In the genomic region with DNA sequence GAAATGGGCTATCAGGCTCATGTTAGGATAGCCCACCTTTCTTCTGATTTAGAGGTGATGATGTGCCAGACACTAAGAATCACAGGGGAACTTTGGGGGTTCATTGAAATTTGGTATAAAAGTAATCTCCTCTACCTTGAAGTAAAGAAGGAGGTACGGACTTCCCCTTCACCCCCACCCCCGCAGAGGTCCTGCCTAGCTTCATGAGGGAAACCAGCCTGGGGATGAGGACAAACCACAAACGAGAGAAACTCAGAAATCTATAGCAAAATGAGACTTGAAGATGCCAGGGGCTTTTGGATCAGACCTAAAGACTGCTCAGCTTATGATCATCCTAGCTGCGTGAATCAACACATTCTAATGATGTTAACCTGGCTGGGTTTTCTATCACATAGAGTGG, we compare ENCODE assay signal across 17 mouse cellular contexts.
"Had no signal": no experiment of that assay in that cellular context is flagged by ENCODE, and none has a peak within 500 bp of the region (broad histone marks: within the 10 kb centered on the region; RNA-seq: fewer than 3 reads in every experiment).

No protein-coding gene starts in this region.

- H3K4me2 ChIP-seq: limb, embryonic 13.5 days; liver, embryonic 11.5 days; liver, embryonic 15.5 days; neural tube, embryonic 13.5 days; stomach, embryonic 15.5 days had no signal

- H3K27me3 ChIP-seq: limb, embryonic 13.5 days; liver, embryonic 15.5 days; neural tube, embryonic 13.5 days; stomach, embryonic 15.5 days had no signal

- DNase-seq: kidney, adult 18-20 months; kidney, postnatal 10 days; kidney, postnatal 4 days; lung, adult 2 months; lung, postnatal 10 days; lung, postnatal 4 days; midbrain, embryonic 14.5 days; right cerebral cortex, adult 18-20 months; thymus, postnatal 14 days had no signal

- H3K36me3 ChIP-seq: limb, embryonic 13.5 days; liver, embryonic 15.5 days; midbrain, embryonic 10.5 days; neural tube, embryonic 13.5 days; stomach, embryonic 15.5 days had no signal

- H3K9me3 ChIP-seq: limb, embryonic 13.5 days; liver, embryonic 15.5 days; midbrain, embryonic 10.5 days; neural tube, embryonic 13.5 days; stomach, embryonic 15.5 days had no signal

- H3K4me1 ChIP-seq: midbrain, embryonic 10.5 days; neural tube, embryonic 13.5 days; stomach, embryonic 15.5 days had no signal

- H3K9ac ChIP-seq: limb, embryonic 13.5 days; liver, embryonic 15.5 days; neural tube, embryonic 13.5 days; stomach, embryonic 15.5 days had no signal

- H3K4me3 ChIP-seq: layer of hippocampus, adult 2 months; limb, embryonic 13.5 days; liver, embryonic 15.5 days; midbrain, embryonic 10.5 days; myocyte; neural tube, embryonic 13.5 days; stomach, embryonic 15.5 days had no signal

- H3K27ac ChIP-seq: layer of hippocampus, adult 2 months; liver, embryonic 15.5 days; midbrain, embryonic 10.5 days; neural tube, embryonic 13.5 days; stomach, embryonic 15.5 days had no signal
